Mouse (Mus musculus) myocyte (in vitro differentiated cells): ENCODE measurements at regions not wholly inside any gene's neighbourhood (a gene's known extent, or its start where the extent isn't known, plus 50 kb on each side); places are given as distances from the start of the nearest gene placed in this dataset.

Experiments used
- H3K27me3 ChIP-seq: one replicate; pipeline ENCODE4 v1.6.1; 2011; ENCODE audit not compliant: control insufficient read depth, insufficient read depth, insufficient read length
- H3K36me3 ChIP-seq: one replicate; pipeline ENCODE4 v1.6.1; 2011; ENCODE audit not compliant: control insufficient read depth, insufficient read depth
- H3K4me2 ChIP-seq: one replicate; pipeline ENCODE4 v1.6.1; 2011; ENCODE audit warnings: low read depth, control low read depth
- H3K4me3 ChIP-seq: one replicate; pipeline ENCODE4 v1.5.1; 2011; ENCODE audit warnings: mild to moderate bottlenecking, control low read depth, moderate library complexity
- H3K79me2 ChIP-seq: one replicate; pipeline ENCODE4 v1.6.1; 2011; ENCODE audit not compliant: control insufficient read depth, insufficient read depth
- H3ac ChIP-seq: one replicate; pipeline ENCODE4 v1.6.1; 2011; ENCODE audit not compliant: control insufficient read depth, insufficient read length
- CEBPB ChIP-seq: IDR thresholded peaks from 2 replicates; pipeline ENCODE4 v1.6.1; 2011; ENCODE audit warnings: mild to moderate bottlenecking, moderate library complexity; ENCODE audit not compliant: poor library complexity, insufficient read depth, severe bottlenecking
- E2F4 ChIP-seq: IDR thresholded peaks from one replicate; pipeline ENCODE4 v1.6.1; 2011; ENCODE audit warnings: mild to moderate bottlenecking, control low read depth, moderate library complexity; ENCODE audit not compliant: insufficient read depth
- MAX ChIP-seq: IDR thresholded peaks from one replicate; pipeline ENCODE4 v1.6.1; 2011; ENCODE audit warnings: low read depth, mild to moderate bottlenecking, control low read depth
- MYOD1 ChIP-seq, 3 experiments: IDR thresholded peaks; one replicate each; pipeline ENCODE4 v1.6.1; 2011; ENCODE audit warnings: control low read depth in 2 of 3, low read depth in 2 of 3, mild to moderate bottlenecking in 2 of 3, moderate library complexity in 1 of 3; ENCODE audit not compliant: insufficient read length in 2 of 3, control insufficient read depth in 1 of 3
- MYOG ChIP-seq, 3 experiments: IDR thresholded peaks; one replicate each; pipeline ENCODE4 v1.6.1; 2011; ENCODE audit warnings: control low read depth in 2 of 3, low read depth in 2 of 3, mild to moderate bottlenecking in 2 of 3; ENCODE audit not compliant: insufficient read length in 2 of 3, control insufficient read depth in 1 of 3, insufficient read depth in 1 of 3
- POLR2AphosphoS2 ChIP-seq: IDR thresholded peaks from one replicate; pipeline ENCODE4 v1.6.1; 2011; ENCODE audit warnings: low read depth, control low read depth; ENCODE audit not compliant: insufficient read length
- SRF ChIP-seq: IDR thresholded peaks from one replicate; pipeline ENCODE4 v1.6.1; 2011; ENCODE audit warnings: low read depth; ENCODE audit not compliant: control insufficient read depth, insufficient read length
- USF1 ChIP-seq: IDR thresholded peaks from one replicate; pipeline ENCODE4 v1.6.1; 2011; ENCODE audit warnings: low read depth, mild to moderate bottlenecking, control low read depth, moderate library complexity

DNA sequence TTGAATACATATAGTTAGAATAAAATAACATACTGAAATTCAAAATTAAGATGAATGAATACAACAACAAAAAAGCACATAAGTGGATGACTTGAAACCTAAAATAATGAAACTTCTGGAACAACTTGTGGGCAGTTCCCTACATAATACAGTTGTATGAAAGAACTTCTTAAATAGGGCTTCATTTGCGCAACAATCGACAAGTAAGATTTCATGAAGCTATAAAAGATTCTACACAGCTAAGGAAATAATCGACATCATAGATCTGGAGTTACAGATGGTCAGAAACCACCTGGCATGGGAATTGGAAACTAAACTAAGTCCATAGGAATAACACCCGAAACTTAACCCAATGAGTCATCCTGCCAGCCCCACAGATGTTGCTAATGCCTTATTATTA is 491.5 kb upstream of the Ctnnd2 start:
- Histone ChIP-seq H3K27me3 (no peaks in the 10 kb centered on the region), H3ac (no peak overlapping the region), H3K79me2 (no peaks in the 10 kb centered on the region), H3K36me3 (no peaks in the 10 kb centered on the region), H3K4me3 (no peak overlapping the region), H3K4me2 (no peak overlapping the region)
- TF ChIP-seq MYOG (IDR thresholded peaks at IDR 0.05; ENCODE audit: control insufficient read depth in 1 of 3, insufficient read depth in 1 of 3, insufficient read length in 2 of 3, low read depth in 2 of 3): no peak
- TF ChIP-seq E2F4: no peak
- peak; percentile 85 for TF ChIP-seq CEBPB

GRCm38 (mm10) chr15:29686935-29687334 is 485.5 kb upstream of the Ctnnd2 start:
- H3K79me2 ChIP-seq: no peaks in the 10 kb centered on the region
- TF ChIP-seq SRF (no peak), MYOD1 (IDR thresholded peaks at IDR 0.05; ENCODE audit: control insufficient read depth in 1 of 3, insufficient read length in 2 of 3, low read depth in 2 of 3) (peak in 2 of 3 experiments; percentile 40 to 61), POLR2AphosphoS2 (no peak), MAX (no peak), USF1 (no peak), CEBPB (no peak)
- no peak overlapping the region for H3K4me3 ChIP-seq
- no peak overlapping the region for H3ac ChIP-seq
- no peaks in the 10 kb centered on the region for H3K27me3 ChIP-seq
- H3K36me3 ChIP-seq: no peaks in the 10 kb centered on the region
- peak overlapping the region; percentile 22 for H3K4me2 ChIP-seq
